Mouse (Mus musculus) frontal cortex, postnatal 36 days (tissue): ENCODE measurements around the gene Abr.

ENCODE experiments used
- DNase-seq, 2 experiments: peaks; one replicate each; pipeline ENCODE4 v3.0.0; 2022; ENCODE audit warnings: low spot score in 2 of 2

Gene Abr

GRCm38 (mm10) chr11:76374491-76375185, 247.5 kb downstream of the Abr start:
- peak in 1 of 2 experiments; percentile 8 for DNase-seq

GRCm38 (mm10) chr11:76372534-76372933, 249.6 kb downstream of the Abr start:
- DNase-seq: no peak

GRCm38 (mm10) chr11:76372120-76372519, 250.0 kb downstream of the Abr start:
- no peak for DNase-seq

GRCm38 (mm10) chr11:76370491-76370890, 251.6 kb downstream of the Abr start:
- DNase-seq: no peak
